Mouse (Mus musculus) cerebellum, adult 2 months (tissue): ENCODE results near the gene Polr3h.
A peak's percentile ranks its signal among the peaks of the same experiment; 100 is the strongest.

Experiments used
- CTCF ChIP-seq: fragments of 200-500 bp; IDR thresholded peaks from 2 replicates; pipeline ENCODE4 v1.5.1; 2011; ENCODE audit warnings: low read depth, mild to moderate bottlenecking, control low read depth, low read length, moderate library complexity, borderline replicate concordance; ENCODE audit not compliant: insufficient read depth
- POLR2A ChIP-seq: fragments of 200-500 bp; IDR thresholded peaks from 2 replicates; pipeline ENCODE4 v1.6.1; 2011; ENCODE audit warnings: low read length, control low read depth, borderline replicate concordance; ENCODE audit not compliant: insufficient read depth

- no peak for TF ChIP-seq CTCF
- TF ChIP-seq POLR2A = peak; percentile 48; the same call in 1 of the 2 replicates
These were observed 54.3 kb downstream of the Polr3h start, which contains the start of gene Phf5a for GRCm38 (mm10) chr15:81871604-81872261.
